ENCODE assay signal across 7 mouse cellular contexts in genomic region chr3:32617053-32617642, GRCm38 (mm10). TPM values are rescaled to one million over a fixed set of nuclear protein-coding genes. Genes with fewer than 3 reads are reported as not detected.
DNase-seq lines count a peak whose midpoint lies in the region; ATAC-seq lines count a peak whose summit lies in the region.

No protein-coding gene starts in this region.

- H3K27ac ChIP-seq in neural tube, embryonic 11.5 days (ENCODE audit: low read depth, low read length), result 0 out of 2 replicates have a peak overlapping the region, but pooled peaks have one; percentile 44
- H3K27ac ChIP-seq in embryonic facial prominence, embryonic 14.5 days (replicated peaks; ENCODE audit: low read depth, low read length), result peak overlapping the region; percentile 83
- peak overlapping the region; percentile 51; the same call in 1 of the 2 replicates for H3K27ac ChIP-seq in intestine, embryonic 14.5 days (ENCODE audit: low read depth)
- H3K27ac ChIP-seq in neural tube, embryonic 13.5 days (replicated peaks), result peak overlapping the region; percentile 79

- H3K4me3 ChIP-seq in neural tube, embryonic 11.5 days (ENCODE audit: low read depth, low read length), result peak overlapping the region; percentile 61
- peak overlapping the region; percentile 61 for H3K4me3 ChIP-seq in embryonic facial prominence, embryonic 14.5 days (ENCODE audit: low read depth, low read length)
- peak overlapping the region; percentile 55 for H3K4me3 ChIP-seq in intestine, embryonic 14.5 days (ENCODE audit: low read depth, low read length)
- H3K4me3 ChIP-seq in neural tube, embryonic 13.5 days, result peak overlapping the region; percentile 62

- WGBS in neural tube, embryonic 11.5 days, result 21% methylated on average over 16 of the region's 16 CpGs
- WGBS in embryonic facial prominence, embryonic 14.5 days, result 19% methylated on average over 16 of the region's 16 CpGs
- WGBS in intestine, embryonic 14.5 days, result 13% methylated on average over 16 of the region's 16 CpGs
- WGBS in neural tube, embryonic 13.5 days, result 15% methylated on average over 16 of the region's 16 CpGs

- no peaks in the 10 kb centered on the region for H3K27me3 ChIP-seq in neural tube, embryonic 11.5 days (ENCODE audit: control insufficient read depth, insufficient read depth, low read length)
- H3K27me3 ChIP-seq in embryonic facial prominence, embryonic 14.5 days (replicated peaks; ENCODE audit: control insufficient read depth, insufficient read depth, low read length), result no peaks in the 10 kb centered on the region
- H3K27me3 ChIP-seq in intestine, embryonic 14.5 days (replicated peaks; ENCODE audit: control insufficient read depth, insufficient read depth, low read length), result no peaks in the 10 kb centered on the region
- H3K27me3 ChIP-seq in neural tube, embryonic 13.5 days, result no peaks in the 10 kb centered on the region

- peak overlapping the region; percentile 66 for H3K9ac ChIP-seq in neural tube, embryonic 11.5 days (ENCODE audit: low read length)
- peak overlapping the region; percentile 77 for H3K9ac ChIP-seq in embryonic facial prominence, embryonic 14.5 days (ENCODE audit: low read depth, low read length)
- H3K9ac ChIP-seq in intestine, embryonic 14.5 days (ENCODE audit: low read length), result peak overlapping the region; percentile 65
- H3K9ac ChIP-seq in neural tube, embryonic 13.5 days, result peak overlapping the region; percentile 78

- peak overlapping the region; percentile 50 for H3K4me2 ChIP-seq in neural tube, embryonic 11.5 days (ENCODE audit: low read depth)
- peak overlapping the region; percentile 60 for H3K4me2 ChIP-seq in embryonic facial prominence, embryonic 14.5 days (ENCODE audit: low read depth, low read length)
- H3K4me2 ChIP-seq in intestine, embryonic 14.5 days (ENCODE audit: low read length), result peak overlapping the region; percentile 55
- peak overlapping the region; percentile 55 for H3K4me2 ChIP-seq in neural tube, embryonic 13.5 days

- H3K36me3 ChIP-seq in neural tube, embryonic 11.5 days (ENCODE audit: control insufficient read depth, insufficient read depth, low read length), result no peaks in the 10 kb centered on the region
- H3K36me3 ChIP-seq in embryonic facial prominence, embryonic 14.5 days (ENCODE audit: control insufficient read depth, insufficient read depth, low read length), result 0 out of 2 replicates have a peak, but pooled peaks cover 4% of the 10 kb centered on the region
- H3K36me3 ChIP-seq in intestine, embryonic 14.5 days (ENCODE audit: control insufficient read depth, insufficient read depth, low read length), result no peaks in the 10 kb centered on the region
- H3K36me3 ChIP-seq in neural tube, embryonic 13.5 days, result no peaks in the 10 kb centered on the region

- no peaks in the 10 kb centered on the region for H3K4me1 ChIP-seq in neural tube, embryonic 11.5 days (ENCODE audit: control insufficient read depth, insufficient read depth, low read length)
- H3K4me1 ChIP-seq in embryonic facial prominence, embryonic 14.5 days (ENCODE audit: control insufficient read depth, insufficient read depth, low read length), result 0 out of 2 replicates have a peak, but pooled peaks cover 4% of the 10 kb centered on the region
- peaks cover 8% of the 10 kb centered on the region for H3K4me1 ChIP-seq in intestine, embryonic 14.5 days (replicated peaks; ENCODE audit: control insufficient read depth, insufficient read depth, low read length)
- peaks cover 20% of the 10 kb centered on the region for H3K4me1 ChIP-seq in neural tube, embryonic 13.5 days (replicated peaks)

- peak; percentile 41 for ATAC-seq in neural tube, embryonic 11.5 days (ENCODE audit: insufficient read depth, low FRiP score, low TSS enrichment)
- peak; percentile 28; the same call in 1 of the 2 replicates for ATAC-seq in embryonic facial prominence, embryonic 14.5 days (ENCODE audit: low read depth)
- peak; percentile 37; the same call in 1 of the 2 replicates for ATAC-seq in intestine, embryonic 14.5 days (replicated peaks; ENCODE audit: low FRiP score, low TSS enrichment, low read depth)
- ATAC-seq in neural tube, embryonic 13.5 days (ENCODE audit: low read depth), result peak; percentile 37; the same call in 1 of the 2 replicates
- no peak for ATAC-seq in monocyte, adult 5-6 weeks (replicated peaks; ENCODE audit: insufficient number of reproducible peaks, low FRiP score, low TSS enrichment, poor library complexity, severe bottlenecking)

- no peaks in the 10 kb centered on the region for H3K9me3 ChIP-seq in neural tube, embryonic 11.5 days (ENCODE audit: control insufficient read depth, low read length)
- no peaks in the 10 kb centered on the region for H3K9me3 ChIP-seq in embryonic facial prominence, embryonic 14.5 days (ENCODE audit: control insufficient read depth, low read length)
- no peaks in the 10 kb centered on the region for H3K9me3 ChIP-seq in intestine, embryonic 14.5 days (ENCODE audit: control insufficient read depth, low read length)
- H3K9me3 ChIP-seq in neural tube, embryonic 13.5 days, result no peaks in the 10 kb centered on the region

- DNase-seq in neural tube, embryonic 11.5 days (ENCODE audit: low spot score), result no peak
- DNase-seq in neural tube, embryonic 10.5 days (ENCODE audit: extremely low spot score, low spot score), result no peak
- peak; percentile 23 for DNase-seq in embryonic facial prominence, embryonic 14.5 days (ENCODE audit: low spot score)
- no peak for DNase-seq in intestine, embryonic 14.5 days (ENCODE audit: low spot score)
- DNase-seq in cerebellum, postnatal 14 days, result no peak

RNA-seq across cellular contexts. Expression of gene Gnb4, which starts 0.8 kb away (rescaled TPM):
- polyA plus RNA-seq in neural tube, embryonic 11.5 days (2014; fragmentation: Nextera tagmentation; extraction: Ambion mirVana), result 53.2 and 57.4 TPM in 2 replicates
- 85.0 and 88.0 TPM in 2 replicates for polyA plus RNA-seq in embryonic facial prominence, embryonic 14.5 days (2014; fragmentation: Nextera tagmentation; extraction: Ambion mirVana)
- polyA plus RNA-seq in intestine, embryonic 14.5 days (2014; fragmentation: Nextera tagmentation; extraction: Ambion mirVana), result 53.0 and 64.2 TPM in 2 replicates
- polyA plus RNA-seq in neural tube, embryonic 13.5 days (2015; fragmentation: Nextera tagmentation; extraction: Ambion mirVana), result 88.0 and 90.2 TPM in 2 replicates
- total RNA-seq in monocyte, adult 5-6 weeks (2017), result 1.4 to 6.0 TPM (median 5.7 TPM) in 3 replicates
